Mouse (Mus musculus): ENCODE results near the gene Ntrk1. TPM values are rescaled to one million over a fixed set of nuclear protein-coding genes. Genes with fewer than 3 reads are reported as not detected.

Ntrk1 gene
- polyA plus RNA-seq (2015; fragmentation: Nextera tagmentation; extraction: Ambion mirVana), result 1.9 and 13.1 TPM in 2 replicates

GRCm38 (mm10) chr3:87794922-87795325 lies at the start of gene Ntrk1:
Gene Ntrk1, minus strand, starts transcription at chr3:87795162.

GRCm38 (mm10) chr3:87824206-87824605 lies 29.2 kb upstream of the Ntrk1 start, which contains the start of gene Pear1:
Gene Pear1, minus strand, starts transcription at chr3:87824306.

GRCm38 (mm10) chr3:87796736-87797334 lies 1.9 kb upstream of the Ntrk1 start, which contains the start of gene Insrr:
Gene Insrr, plus strand, starts transcription at chr3:87796951.

DNA sequence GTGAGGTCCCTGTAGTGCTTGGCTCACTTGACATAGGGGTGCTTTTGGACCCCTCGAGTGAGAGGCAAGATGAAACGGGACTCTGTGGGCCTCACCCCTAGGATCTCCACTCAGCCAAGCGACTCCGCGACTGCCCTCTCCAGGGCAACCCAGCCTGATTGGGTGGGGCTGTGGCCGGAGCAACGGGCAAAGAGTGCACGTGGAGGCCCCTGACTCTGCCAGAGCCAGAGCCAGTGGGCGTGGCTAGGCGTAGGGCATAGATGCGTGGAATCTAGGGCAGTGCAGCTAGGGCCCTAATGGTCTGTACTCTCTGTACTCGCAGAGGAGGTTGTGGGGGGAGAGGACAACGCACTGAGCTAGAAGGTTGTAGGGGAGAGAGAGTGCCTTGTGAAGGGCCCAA lies 46.5 kb downstream of the Ntrk1 start, which contains the start of gene Lrrc71:
Gene Lrrc71 (minus strand): TSS at position 195 of the 400 bp plus-strand sequence.

Other genes starting within 250 kb of the Ntrk1 start
- 16.2 and 19.8 TPM in 2 replicates for gene Arhgef11, start 177.6 kb downstream of the Ntrk1 start, polyA plus RNA-seq (2015; fragmentation: Nextera tagmentation; extraction: Ambion mirVana)
- 1.4 TPM in 2 replicates for gene Lrrc71, start 46.5 kb downstream of the Ntrk1 start, polyA plus RNA-seq (2015; fragmentation: Nextera tagmentation; extraction: Ambion mirVana)
- 0.19 and 0.23 TPM in 2 replicates for gene Insrr, start 1.8 kb upstream of the Ntrk1 start, polyA plus RNA-seq (2015; fragmentation: Nextera tagmentation; extraction: Ambion mirVana)
- gene Pear1, start 29.1 kb upstream of the Ntrk1 start, polyA plus RNA-seq (2015; fragmentation: Nextera tagmentation; extraction: Ambion mirVana), result 7.2 and 7.6 TPM in 2 replicates
- not detected in 2 replicates for gene Sh2d2a, start 51.6 kb upstream of the Ntrk1 start, polyA plus RNA-seq (2015; fragmentation: Nextera tagmentation; extraction: Ambion mirVana)
- gene Prcc, start 90.4 kb upstream of the Ntrk1 start, polyA plus RNA-seq (2015; fragmentation: Nextera tagmentation; extraction: Ambion mirVana), result 16.3 and 16.7 TPM in 2 replicates
- 126 and 131 TPM in 2 replicates for gene Hdgf, start 111.2 kb upstream of the Ntrk1 start, polyA plus RNA-seq (2015; fragmentation: Nextera tagmentation; extraction: Ambion mirVana)
- 49.6 and 51.7 TPM in 2 replicates for gene Mrpl24, start 124.3 kb upstream of the Ntrk1 start, polyA plus RNA-seq (2015; fragmentation: Nextera tagmentation; extraction: Ambion mirVana)
- 15.5 and 16.3 TPM in 2 replicates for gene Isg20l2, start 135.2 kb upstream of the Ntrk1 start, polyA plus RNA-seq (2015; fragmentation: Nextera tagmentation; extraction: Ambion mirVana)
- 14.0 and 18.9 TPM in 2 replicates for gene Rrnad1, start 135.6 kb upstream of the Ntrk1 start, polyA plus RNA-seq (2015; fragmentation: Nextera tagmentation; extraction: Ambion mirVana)
- 35.8 and 56.7 TPM in 2 replicates for gene Crabp2, start 153.5 kb upstream of the Ntrk1 start, polyA plus RNA-seq (2015; fragmentation: Nextera tagmentation; extraction: Ambion mirVana)
- gene Nes, start 175.9 kb upstream of the Ntrk1 start, polyA plus RNA-seq (2015; fragmentation: Nextera tagmentation; extraction: Ambion mirVana), result 9.6 and 10.4 TPM in 2 replicates
- 283 and 338 TPM in 2 replicates for gene Bcan, start 205.1 kb upstream of the Ntrk1 start, polyA plus RNA-seq (2015; fragmentation: Nextera tagmentation; extraction: Ambion mirVana)
- 0.79 and 0.92 TPM in 2 replicates for gene Hapln2, start 232.4 kb upstream of the Ntrk1 start, polyA plus RNA-seq (2015; fragmentation: Nextera tagmentation; extraction: Ambion mirVana)
- gene Gpatch4, start 247.9 kb upstream of the Ntrk1 start, polyA plus RNA-seq (2015; fragmentation: Nextera tagmentation; extraction: Ambion mirVana), result 29.4 and 33.1 TPM in 2 replicates

Data from neural tube, postnatal 0 days (tissue).